Mouse (Mus musculus) limb, embryonic 10.5 days (tissue): ENCODE results near the gene Cox17. TPM values are rescaled to one million over a fixed set of nuclear protein-coding genes. Genes with fewer than 3 reads are reported as not detected.

Experiments
- DNase-seq: peaks from one replicate; pipeline ENCODE4 v3.0.0-alpha.2; 2017; ENCODE audit warnings: low spot score
- H3K27ac ChIP-seq: fragments of 300-500 bp; sonication (generic); 2 replicates; pipeline ENCODE4 v1.5.1; 2016; ENCODE audit warnings: mild to moderate bottlenecking
- H3K27me3 ChIP-seq: fragments of 300-500 bp; sonication (generic); 2 replicates; pipeline ENCODE4 v1.6.1; 2016; ENCODE audit warnings: low read depth, mild to moderate bottlenecking; ENCODE audit not compliant: poor library complexity, severe bottlenecking
- H3K36me3 ChIP-seq: fragments of 300-500 bp; sonication (generic); 2 replicates; pipeline ENCODE4 v1.6.1; 2016; ENCODE audit warnings: mild to moderate bottlenecking, moderate library complexity
- H3K4me1 ChIP-seq: fragments of 300-500 bp; sonication (generic); 2 replicates; pipeline ENCODE4 v1.6.1; 2016
- H3K4me3 ChIP-seq: fragments of 300-500 bp; sonication (generic); 2 replicates; pipeline ENCODE4 v1.5.1; 2016; ENCODE audit warnings: mild to moderate bottlenecking, moderate library complexity
- H3K9me3 ChIP-seq: fragments of 300-500 bp; sonication (generic); replicated peaks from 2 replicates; pipeline ENCODE4 v1.6.1; 2016; ENCODE audit warnings: mild to moderate bottlenecking
- WGBS: fragments of 180-500 bp; shearing (Covaris S2); methylation state at CpG from one replicate; pipeline ENCODE4 v1.1.7; 2016; 5-methylcytosine and 5-hydroxymethylcytosine counted together
- polyA plus RNA-seq: library from polyadenylated mRNA; unstranded; fragments of >200 nt; fragmentation: Nextera tagmentation; extraction: Ambion mirVana; gene quantifications from 2 replicates; pipeline ENCODE4 v1.2.1, GENCODE M21; 2016

Cox17 gene
- polyA plus RNA-seq, 1 experiment from 2014 or later = 119 TPM

DNA sequence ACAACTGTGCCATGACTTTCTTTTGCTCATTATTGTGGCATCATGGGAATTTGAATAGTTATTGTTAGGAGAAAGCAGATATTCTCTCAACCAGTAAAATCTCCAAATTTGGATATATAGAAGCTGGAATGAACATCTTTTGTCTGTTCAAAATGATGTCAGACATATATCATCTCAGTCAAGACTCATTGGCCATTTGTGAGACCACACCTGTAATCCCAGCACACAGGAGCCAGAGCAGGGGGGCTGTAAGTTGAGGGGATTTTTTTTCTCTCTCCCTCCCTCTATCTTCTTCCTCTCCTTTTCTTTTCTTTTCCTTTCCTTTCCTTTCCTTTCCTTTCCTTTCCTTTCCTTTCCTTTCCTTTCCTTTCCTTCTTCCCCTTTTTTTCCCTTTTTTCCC is 6.1 kb downstream of the Cox17 start:
- no peaks in the 10 kb centered on the region for H3K9me3 ChIP-seq
- H3K4me3 ChIP-seq = no peak overlapping the region
- H3K27me3 ChIP-seq = no peaks in the 10 kb centered on the region
- no peak for DNase-seq
- H3K27ac ChIP-seq = no peak overlapping the region
- 0 out of 2 replicates have a peak, but pooled peaks cover 4% of the 10 kb centered on the region for H3K4me1 ChIP-seq
- H3K36me3 ChIP-seq = peaks cover 41% of the 10 kb centered on the region

DNA sequence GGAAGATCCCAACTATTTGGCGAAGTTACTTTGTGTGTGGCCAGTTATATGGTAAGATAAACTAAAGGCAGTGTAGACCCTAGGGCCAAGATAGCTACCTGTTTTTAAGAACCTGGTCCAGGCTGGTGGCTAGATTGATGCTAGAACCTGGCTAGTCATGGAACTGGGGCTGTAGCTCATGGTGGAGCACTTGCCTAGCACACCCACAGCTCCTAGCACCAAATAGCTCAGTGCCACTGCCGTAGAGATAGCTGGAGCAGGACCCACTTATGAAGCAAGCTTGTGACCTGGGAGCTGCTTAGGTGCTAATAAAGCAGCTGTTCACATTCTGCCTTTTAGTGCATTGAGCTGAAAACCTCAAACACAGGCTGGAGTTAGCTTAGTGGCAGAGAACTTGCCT is 6.9 kb downstream of the Cox17 start:
- H3K4me3 ChIP-seq = no peak overlapping the region
- H3K4me1 ChIP-seq = no peaks in the 10 kb centered on the region
- WGBS = 94% methylated on average over 2 of the region's 2 CpGs
- H3K36me3 ChIP-seq = peaks cover 44% of the 10 kb centered on the region
- H3K9me3 ChIP-seq = no peaks in the 10 kb centered on the region
- H3K27ac ChIP-seq = no peak overlapping the region
- H3K27me3 ChIP-seq = no peaks in the 10 kb centered on the region
- no peak for DNase-seq

DNA sequence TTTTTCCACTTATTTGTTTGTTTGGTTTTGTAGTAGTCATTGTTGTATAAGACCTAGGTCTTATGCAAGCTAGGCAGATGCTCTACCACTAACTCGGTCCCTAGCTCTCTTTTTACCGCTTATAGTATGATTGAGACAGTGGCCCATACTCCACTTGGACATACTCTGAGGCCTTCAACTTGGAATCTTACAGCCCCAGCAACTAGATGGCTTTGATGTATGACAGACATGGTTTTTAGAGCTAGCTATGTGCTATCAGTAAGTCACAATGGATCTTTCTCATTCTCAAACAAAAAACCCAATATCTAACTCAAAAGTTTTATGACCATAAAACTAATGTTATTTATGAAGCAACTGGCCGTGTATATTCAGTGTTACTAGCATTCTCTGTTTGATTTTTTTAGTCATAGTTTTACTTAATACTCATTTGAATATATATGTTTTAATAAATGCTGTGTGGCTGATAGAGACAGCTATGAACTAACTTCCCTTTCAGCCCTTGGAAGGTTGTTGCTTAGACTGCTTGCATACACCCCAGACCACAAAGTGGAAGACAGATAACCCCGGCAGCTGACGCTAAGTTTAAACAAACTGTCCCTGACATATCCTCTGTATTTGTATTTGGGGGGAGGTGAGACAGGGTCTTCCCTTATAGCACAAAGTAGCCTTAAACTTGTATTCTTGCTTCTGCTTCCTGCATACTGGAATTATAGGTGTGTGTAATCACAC is 7.6 kb downstream of the Cox17 start:
- DNase-seq = no peak
- Histone ChIP-seq H3K4me1 (no peaks in the 10 kb centered on the region), H3K27ac (no peak overlapping the region), H3K27me3 (no peaks in the 10 kb centered on the region), H3K4me3 (no peak overlapping the region), H3K36me3 (peaks cover 41% of the 10 kb centered on the region), H3K9me3 (no peaks in the 10 kb centered on the region)
- 92% methylated on average over 5 of the region's 5 CpGs for WGBS

DNA sequence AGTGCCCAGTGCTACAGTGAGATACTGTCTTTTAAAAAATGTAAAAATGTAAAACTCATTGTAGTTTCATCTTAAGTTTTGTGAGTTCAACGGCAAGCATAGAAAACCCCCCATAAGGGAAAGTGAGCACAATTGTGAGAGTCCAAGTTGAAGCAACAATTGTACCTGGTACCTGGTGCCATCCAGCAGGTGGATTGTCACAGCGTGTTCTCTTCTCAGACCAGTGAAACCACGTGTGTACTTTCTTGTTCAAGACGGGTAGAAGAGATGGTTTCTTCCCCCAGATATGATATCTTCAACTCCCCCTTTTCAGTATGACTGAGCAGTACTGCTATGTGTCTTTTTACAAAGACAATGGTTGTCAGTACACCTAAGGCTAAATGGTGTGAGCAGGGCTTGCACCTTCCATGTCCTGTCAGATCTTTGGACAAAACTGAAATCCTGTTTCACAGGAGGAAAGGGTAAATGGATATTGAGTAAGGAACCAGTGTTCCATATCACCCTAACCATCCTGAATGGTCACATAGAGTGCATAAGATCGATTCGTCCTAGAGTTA is 11.5 kb downstream of the Cox17 start:
- no peak overlapping the region for H3K4me3 ChIP-seq
- no peaks in the 10 kb centered on the region for H3K27me3 ChIP-seq
- H3K4me1 ChIP-seq = peaks cover 16% of the 10 kb centered on the region
- 91% methylated on average over 6 of the region's 6 CpGs for WGBS
- no peaks in the 10 kb centered on the region for H3K9me3 ChIP-seq
- no peak for DNase-seq
- H3K27ac ChIP-seq = no peak overlapping the region
- H3K36me3 ChIP-seq = peaks cover 11% of the 10 kb centered on the region

DNA sequence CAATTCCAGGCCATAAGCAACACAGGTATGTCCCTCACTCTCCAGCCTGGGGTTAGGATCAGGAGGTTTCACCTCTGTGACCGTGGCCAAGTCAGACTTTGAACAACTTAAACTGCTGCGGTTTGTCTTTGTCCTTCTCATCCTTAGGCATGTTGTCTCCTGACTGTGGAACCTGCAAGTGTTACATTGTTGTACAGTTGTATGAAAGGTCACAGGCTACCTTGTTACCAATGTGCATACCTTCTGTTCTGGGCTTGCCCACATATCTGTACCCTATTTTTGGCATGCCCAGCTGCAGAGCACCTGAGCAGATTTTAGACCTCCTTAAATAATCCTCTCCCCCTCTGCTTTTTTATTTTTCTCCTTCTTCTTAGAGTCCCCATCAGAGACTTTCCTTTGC is 12.4 kb downstream of the Cox17 start:
- no peak overlapping the region for H3K27ac ChIP-seq
- no peaks in the 10 kb centered on the region for H3K27me3 ChIP-seq
- WGBS = 93% methylated on average over 2 of the region's 2 CpGs

DNA sequence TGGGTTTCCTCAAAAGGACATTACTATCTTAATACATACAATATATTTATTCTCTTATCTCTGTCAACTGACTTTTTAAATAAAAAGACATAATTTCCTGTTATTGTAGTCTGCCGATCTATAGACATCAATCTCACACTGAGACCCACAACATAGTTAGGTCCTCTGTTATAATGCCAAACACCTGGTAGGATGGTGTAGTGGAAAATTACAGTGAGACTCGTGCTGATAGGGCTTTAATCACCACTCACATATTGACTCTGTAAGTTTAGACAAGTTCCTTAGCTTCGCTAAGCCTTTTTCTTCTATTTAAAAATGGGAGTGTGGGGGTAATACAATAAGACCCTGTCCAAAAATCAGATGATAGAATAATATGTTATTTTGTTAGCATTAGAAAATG is 13.1 kb downstream of the Cox17 start:
- Histone ChIP-seq H3K4me1 (peaks cover 16% of the 10 kb centered on the region), H3K27me3 (no peaks in the 10 kb centered on the region), H3K4me3 (no peak overlapping the region), H3K36me3 (peaks cover 3% of the 10 kb centered on the region; the same call in 1 of the 2 replicates), H3K9me3 (no peaks in the 10 kb centered on the region), H3K27ac (no peak overlapping the region)
- DNase-seq = no peak
- 80% methylated on average over 3 of the region's 3 CpGs for WGBS

More for the DNA sequence above, 12.4 kb downstream of the Cox17 start:
- no peak for DNase-seq
- Histone ChIP-seq H3K9me3 (no peaks in the 10 kb centered on the region), H3K36me3 (peaks cover 5% of the 10 kb centered on the region; the same call in 1 of the 2 replicates), H3K4me1 (peaks cover 16% of the 10 kb centered on the region), H3K4me3 (no peak overlapping the region)

DNA sequence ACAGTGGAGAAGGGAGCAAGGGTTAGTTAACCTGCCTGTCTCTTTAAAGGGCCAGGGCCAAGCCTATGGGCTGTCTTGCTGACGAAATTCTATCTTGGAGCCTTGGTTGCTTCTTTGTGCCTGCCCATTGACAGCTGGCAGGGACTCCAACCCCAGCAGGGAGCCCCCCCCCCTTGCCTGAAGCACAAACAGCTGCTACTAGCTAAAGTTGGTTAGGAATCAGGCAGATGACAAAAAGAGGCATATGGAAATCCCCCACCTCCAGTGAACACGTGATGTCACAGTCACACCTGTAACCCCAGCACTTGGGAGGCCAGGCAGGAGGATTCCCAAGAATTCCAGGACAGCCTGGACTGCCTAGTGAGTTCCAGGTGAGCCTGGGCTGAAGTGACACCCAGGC is 13.5 kb downstream of the Cox17 start:
- WGBS = 38% methylated on average over 2 of the region's 2 CpGs
- Histone ChIP-seq H3K4me1 (peaks cover 16% of the 10 kb centered on the region), H3K4me3 (no peak overlapping the region), H3K9me3 (no peaks in the 10 kb centered on the region), H3K27ac (no peak overlapping the region), H3K27me3 (no peaks in the 10 kb centered on the region), H3K36me3 (peaks cover 3% of the 10 kb centered on the region; the same call in 1 of the 2 replicates)
- DNase-seq = no peak

DNA sequence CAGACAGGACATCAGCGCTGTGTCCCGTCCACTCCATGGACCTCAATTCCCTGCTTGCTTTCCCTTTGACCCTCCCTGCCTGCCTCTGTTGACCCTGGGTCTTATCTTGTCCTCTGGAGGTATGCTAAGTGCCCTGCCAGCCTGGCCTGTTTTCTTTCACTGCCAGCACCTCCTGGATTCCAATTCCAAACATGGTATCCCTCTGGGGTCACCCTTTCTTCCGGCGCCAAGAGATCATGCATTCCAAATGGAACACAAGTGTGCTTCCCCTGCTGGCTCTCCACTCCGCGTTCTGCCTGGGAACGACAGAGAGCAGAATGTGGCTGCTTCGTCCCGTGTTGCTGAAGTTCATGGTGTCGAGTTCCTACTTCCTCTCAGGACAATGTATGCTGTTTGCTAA is 15.1 kb downstream of the Cox17 start, which contains the start of gene Popdc2:
Gene Popdc2, plus strand, starts transcription at position 277 of the 400 bp plus-strand sequence.
- no peak for DNase-seq
- Histone ChIP-seq H3K4me3 (0 out of 2 replicates have a peak within 1 kb of the TSS, but pooled peaks have one; percentile 7), H3K9me3 (no peaks in the 10 kb centered on the region), H3K27me3 (no peaks in the 10 kb centered on the region), H3K27ac (peak within 1 kb of the TSS; percentile 9), H3K36me3 (peaks cover 3% of the 10 kb centered on the region; the same call in 1 of the 2 replicates), H3K4me1 (peaks cover 16% of the 10 kb centered on the region)
- 27% methylated on average over 10 of the region's 10 CpGs for WGBS

DNA sequence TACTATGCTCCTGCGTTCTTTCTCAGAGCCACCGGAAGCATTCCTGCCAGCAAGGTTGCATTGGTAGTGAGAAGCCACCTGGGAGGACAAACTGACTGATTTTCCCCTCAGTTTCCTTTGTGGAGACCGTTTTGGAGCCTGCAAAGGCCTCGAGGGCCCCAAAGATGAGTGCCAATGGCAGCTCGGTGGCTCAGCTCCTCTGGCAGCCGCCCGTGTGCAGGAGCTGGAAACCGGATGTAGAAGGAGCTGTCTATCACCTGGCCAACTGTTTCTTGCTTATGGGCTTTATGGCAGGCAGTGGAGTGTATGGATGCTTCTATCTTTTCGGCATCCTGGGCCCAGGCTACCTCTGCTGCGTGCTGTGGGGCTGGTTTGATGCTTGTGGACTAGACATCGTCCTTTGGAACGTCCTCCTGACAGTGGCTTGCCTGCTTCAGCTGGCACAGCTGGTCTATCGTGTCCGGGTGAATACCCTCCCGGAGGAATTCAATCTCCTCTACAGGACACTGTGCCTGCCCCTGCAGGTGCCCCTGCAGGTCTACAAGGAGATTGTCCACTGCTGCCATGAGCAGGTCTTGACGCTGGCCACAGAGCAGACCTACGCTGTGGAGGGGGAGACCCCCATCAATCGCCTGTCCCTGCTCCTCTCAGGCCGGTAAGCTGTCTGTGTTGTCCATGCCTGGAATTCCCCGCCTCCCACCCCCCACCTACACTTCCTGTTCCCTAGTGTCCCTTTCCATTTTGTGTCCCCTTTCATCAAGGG is 15.9 kb downstream of the Cox17 start:
- WGBS = 76% methylated on average over 20 of the region's 20 CpGs
- DNase-seq = no peak
- Histone ChIP-seq H3K4me3 (no peak overlapping the region), H3K27ac (peak overlapping the region; percentile 9), H3K9me3 (no peaks in the 10 kb centered on the region), H3K4me1 (peaks cover 16% of the 10 kb centered on the region), H3K27me3 (no peaks in the 10 kb centered on the region), H3K36me3 (peaks cover 3% of the 10 kb centered on the region; the same call in 1 of the 2 replicates)

DNA sequence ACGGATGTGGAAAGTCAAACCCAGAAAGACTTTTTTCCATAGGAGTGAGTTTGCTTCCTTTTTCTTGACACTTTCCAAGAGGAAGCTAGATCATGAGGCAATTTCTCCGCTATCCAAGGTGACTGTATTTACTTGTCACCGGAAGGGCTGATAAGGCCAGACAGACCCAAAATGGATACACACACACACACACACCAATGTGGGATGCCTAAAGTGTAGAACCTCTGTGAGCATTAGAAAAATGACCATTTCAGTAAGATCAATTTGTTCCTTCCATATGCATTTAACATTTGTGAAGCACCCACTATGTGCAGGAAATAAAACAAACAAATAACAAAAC is 16.4 kb downstream of the Cox17 start:
- H3K36me3 ChIP-seq = no peaks in the 10 kb centered on the region
- no peaks in the 10 kb centered on the region for H3K27me3 ChIP-seq
- no peak for DNase-seq
- 71% methylated on average over 3 of the region's 3 CpGs for WGBS
- no peak overlapping the region for H3K4me3 ChIP-seq
- H3K4me1 ChIP-seq = peaks cover 17% of the 10 kb centered on the region
- no peak overlapping the region for H3K27ac ChIP-seq
- H3K9me3 ChIP-seq = no peaks in the 10 kb centered on the region

DNA sequence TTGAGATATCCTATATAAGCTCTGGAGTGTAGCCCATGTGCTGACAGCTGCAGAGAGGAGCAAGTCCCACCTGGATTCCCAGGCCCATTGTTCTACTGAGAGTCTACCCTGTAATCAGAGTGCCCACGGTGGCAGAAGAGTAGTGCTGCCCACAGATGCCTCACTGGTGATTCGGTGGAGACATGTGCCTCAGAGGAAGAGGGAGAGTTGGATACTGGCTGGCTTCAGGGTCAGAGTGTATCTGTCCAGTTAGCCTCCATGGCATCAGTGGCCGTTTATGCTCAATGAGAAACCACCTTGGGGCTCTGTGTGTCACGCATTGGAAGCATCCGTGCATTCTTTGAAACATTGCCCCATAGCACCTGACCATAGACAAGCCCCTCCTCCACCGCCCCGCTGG is 16.9 kb downstream of the Cox17 start:
- 88% methylated on average over 7 of the region's 7 CpGs for WGBS
- no peak for DNase-seq
- no peaks in the 10 kb centered on the region for H3K9me3 ChIP-seq
- no peak overlapping the region for H3K4me3 ChIP-seq
- H3K4me1 ChIP-seq = peaks cover 21% of the 10 kb centered on the region
- H3K27ac ChIP-seq = no peak overlapping the region
- H3K36me3 ChIP-seq = no peaks in the 10 kb centered on the region
- H3K27me3 ChIP-seq = no peaks in the 10 kb centered on the region

DNA sequence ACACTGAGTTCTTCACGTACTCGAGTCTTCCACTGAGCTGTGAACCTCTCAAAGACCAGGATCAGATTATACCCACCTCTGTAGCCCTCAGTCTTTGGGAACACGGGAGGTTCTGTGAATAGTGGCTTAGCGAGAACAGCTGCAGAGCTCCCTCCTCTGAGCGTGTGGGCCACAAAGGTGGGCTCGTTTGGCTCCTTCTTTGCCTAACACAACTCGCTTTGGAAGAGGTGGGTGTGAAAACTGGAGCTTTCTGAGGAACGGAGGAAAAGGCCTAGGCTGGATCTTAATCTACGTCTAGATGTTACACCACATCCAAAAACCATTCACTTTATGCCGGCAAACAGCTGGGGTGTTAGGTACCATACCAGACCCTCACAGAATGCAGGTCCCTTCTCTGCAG is 18.6 kb downstream of the Cox17 start:
- DNase-seq = no peak
- no peaks in the 10 kb centered on the region for H3K9me3 ChIP-seq
- no peaks in the 10 kb centered on the region for H3K27me3 ChIP-seq
- peaks cover 28% of the 10 kb centered on the region for H3K4me1 ChIP-seq
- H3K27ac ChIP-seq = no peak overlapping the region
- no peaks in the 10 kb centered on the region for H3K36me3 ChIP-seq
- WGBS = 88% methylated on average over 10 of the region's 10 CpGs
- H3K4me3 ChIP-seq = no peak overlapping the region

DNA sequence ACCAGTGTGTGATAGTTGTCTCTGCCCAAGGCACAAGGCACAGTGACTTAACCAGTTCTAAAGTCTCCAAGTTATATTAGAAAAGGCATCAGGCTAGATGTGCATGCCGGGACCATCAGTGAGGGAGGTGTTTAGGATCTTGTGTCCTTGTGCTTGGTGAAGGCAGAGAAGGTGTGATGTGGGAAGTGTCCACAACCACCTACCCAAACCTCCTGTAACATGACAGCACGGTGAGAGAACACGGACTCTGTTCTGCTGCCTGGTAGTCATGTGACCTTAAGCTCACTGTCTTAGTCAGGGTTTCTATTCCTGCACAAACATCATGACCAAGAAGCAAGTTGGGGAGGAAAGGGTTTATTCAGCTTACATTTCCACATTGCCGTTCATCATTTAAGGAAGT is 19.4 kb downstream of the Cox17 start:
- DNase-seq = no peak
- Histone ChIP-seq H3K4me3 (no peak overlapping the region), H3K36me3 (no peaks in the 10 kb centered on the region), H3K4me1 (peaks cover 28% of the 10 kb centered on the region), H3K27ac (no peak overlapping the region), H3K27me3 (no peaks in the 10 kb centered on the region), H3K9me3 (no peaks in the 10 kb centered on the region)
- 93% methylated on average over 4 of the region's 4 CpGs for WGBS
